Mouse (Mus musculus): ENCODE data around the gene Rpl39. TPM values are rescaled to one million over a fixed set of nuclear protein-coding genes. Genes with fewer than 3 reads are reported as not detected.
"Not testable (repeated sequence)": the region's sequence is repeated elsewhere in the genome, so short reads cannot be mapped to it uniquely, and the experiment has no call there.

Gene Rpl39
- polyA plus RNA-seq, 1 experiment, result 2,053 TPM

- TF ChIP-seq TCF3 (IDR thresholded peaks at IDR 0.05; ENCODE audit: insufficient read length, low read depth) (no peak), USF1 (IDR thresholded peaks at IDR 0.05; ENCODE audit: low read depth) (no peak), CEBPB (IDR thresholded peaks at IDR 0.05; ENCODE audit: insufficient read depth, poor library complexity, severe bottlenecking) (no peak), E2F4 (IDR thresholded peaks at IDR 0.05; ENCODE audit: insufficient read depth) (no peak), REST (IDR thresholded peaks at IDR 0.05; ENCODE audit: insufficient read depth, insufficient read length) (no peak), POLR2A (IDR thresholded peaks at IDR 0.05; ENCODE audit: insufficient read length, low read depth) (no peak), MYOD1 (IDR thresholded peaks at IDR 0.05; ENCODE audit: control insufficient read depth in 1 of 3, insufficient read length in 2 of 3, low read depth in 2 of 3) (no peak), SRF (IDR thresholded peaks at IDR 0.05; ENCODE audit: control insufficient read depth, insufficient read length, low read depth) (no peak), MAX (IDR thresholded peaks at IDR 0.05; ENCODE audit: low read depth) (no peak), POLR2AphosphoS2 (IDR thresholded peaks at IDR 0.05; ENCODE audit: insufficient read length, low read depth) (no peak), TCF12 (IDR thresholded peaks at IDR 0.05; ENCODE audit: insufficient read depth, poor library complexity, severe bottlenecking) (no peak), MYOG (IDR thresholded peaks at IDR 0.05; ENCODE audit: control insufficient read depth in 1 of 3, insufficient read depth in 1 of 3, insufficient read length in 2 of 3, low read depth in 2 of 3) (no peak)
- no peak overlapping the region for H3ac ChIP-seq (ENCODE audit: control insufficient read depth, insufficient read length)
- H3K36me3 ChIP-seq (ENCODE audit: control insufficient read depth, insufficient read depth), result no peaks in the 10 kb centered on the region
- no peaks in the 10 kb centered on the region for H3K79me2 ChIP-seq (ENCODE audit: control insufficient read depth, insufficient read depth)
- no peak overlapping the region for H3K4me3 ChIP-seq
- no peak overlapping the region for H3K4me2 ChIP-seq (ENCODE audit: low read depth)
- H3K27me3 ChIP-seq (ENCODE audit: control insufficient read depth, insufficient read depth, insufficient read length), result no peaks in the 10 kb centered on the region
These were observed 6.3 kb upstream of the Rpl39 start for GRCm38 (mm10) chrX:37091457-37091856.

GRCm38 (mm10) chrX:37088778-37089177, 3.6 kb upstream of the Rpl39 start:
- H3K79me2 ChIP-seq (ENCODE audit: control insufficient read depth, insufficient read depth), result peaks cover 11% of the 10 kb centered on the region
- H3K4me3 ChIP-seq, result no peak overlapping the region
- no peak for TF ChIP-seq E2F4 (IDR thresholded peaks at IDR 0.05; ENCODE audit: insufficient read depth)
- TF ChIP-seq SRF (IDR thresholded peaks at IDR 0.05; ENCODE audit: control insufficient read depth, insufficient read length, low read depth), result no peak
- no peak for TF ChIP-seq MYOG (IDR thresholded peaks at IDR 0.05; ENCODE audit: control insufficient read depth in 1 of 3, insufficient read depth in 1 of 3, insufficient read length in 2 of 3, low read depth in 2 of 3)
- TF ChIP-seq MYOD1 (IDR thresholded peaks at IDR 0.05; ENCODE audit: control insufficient read depth in 1 of 3, insufficient read length in 2 of 3, low read depth in 2 of 3), result no peak
- TF ChIP-seq POLR2A (IDR thresholded peaks at IDR 0.05; ENCODE audit: insufficient read length, low read depth), result no peak
- no peak for TF ChIP-seq USF1 (IDR thresholded peaks at IDR 0.05; ENCODE audit: low read depth)
- TF ChIP-seq REST (IDR thresholded peaks at IDR 0.05; ENCODE audit: insufficient read depth, insufficient read length), result no peak
- TF ChIP-seq CEBPB (IDR thresholded peaks at IDR 0.05; ENCODE audit: insufficient read depth, poor library complexity, severe bottlenecking), result no peak
- no peak for TF ChIP-seq TCF12 (IDR thresholded peaks at IDR 0.05; ENCODE audit: insufficient read depth, poor library complexity, severe bottlenecking)
- no peak for TF ChIP-seq TCF3 (IDR thresholded peaks at IDR 0.05; ENCODE audit: insufficient read length, low read depth)
- TF ChIP-seq MAX (IDR thresholded peaks at IDR 0.05; ENCODE audit: low read depth), result no peak
- H3K4me2 ChIP-seq (ENCODE audit: low read depth), result no peak overlapping the region
- H3K27me3 ChIP-seq (ENCODE audit: control insufficient read depth, insufficient read depth, insufficient read length), result no peaks in the 10 kb centered on the region
- H3ac ChIP-seq (ENCODE audit: control insufficient read depth, insufficient read length), result no peak overlapping the region
- no peaks in the 10 kb centered on the region for H3K36me3 ChIP-seq (ENCODE audit: control insufficient read depth, insufficient read depth)

GRCm38 (mm10) chrX:37085665-37086064, 463 bp upstream of the Rpl39 start:
- Histone ChIP-seq H3K4me3 (peak overlapping the region; percentile 94), H3K79me2 (ENCODE audit: control insufficient read depth, insufficient read depth) (peaks cover 22% of the 10 kb centered on the region), H3ac (ENCODE audit: control insufficient read depth, insufficient read length) (no peak overlapping the region), H3K36me3 (ENCODE audit: control insufficient read depth, insufficient read depth) (peaks cover 11% of the 10 kb centered on the region), H3K27me3 (ENCODE audit: control insufficient read depth, insufficient read depth, insufficient read length) (no peaks in the 10 kb centered on the region), H3K4me2 (ENCODE audit: low read depth) (peak overlapping the region; percentile 66)
- TF ChIP-seq SRF (IDR thresholded peaks at IDR 0.05; ENCODE audit: control insufficient read depth, insufficient read length, low read depth) (no peak), POLR2AphosphoS2 (IDR thresholded peaks at IDR 0.05; ENCODE audit: insufficient read length, low read depth) (no peak), REST (IDR thresholded peaks at IDR 0.05; ENCODE audit: insufficient read depth, insufficient read length) (no peak), MYOG (IDR thresholded peaks at IDR 0.05; ENCODE audit: control insufficient read depth in 1 of 3, insufficient read depth in 1 of 3, insufficient read length in 2 of 3, low read depth in 2 of 3) (no peak), MAX (IDR thresholded peaks at IDR 0.05; ENCODE audit: low read depth) (no peak), POLR2A (IDR thresholded peaks at IDR 0.05; ENCODE audit: insufficient read length, low read depth) (no peak), USF1 (IDR thresholded peaks at IDR 0.05; ENCODE audit: low read depth) (no peak), TCF3 (IDR thresholded peaks at IDR 0.05; ENCODE audit: insufficient read length, low read depth) (no peak), MYOD1 (IDR thresholded peaks at IDR 0.05; ENCODE audit: control insufficient read depth in 1 of 3, insufficient read length in 2 of 3, low read depth in 2 of 3) (no peak), TCF12 (IDR thresholded peaks at IDR 0.05; ENCODE audit: insufficient read depth, poor library complexity, severe bottlenecking) (no peak), E2F4 (IDR thresholded peaks at IDR 0.05; ENCODE audit: insufficient read depth) (no peak), CEBPB (IDR thresholded peaks at IDR 0.05; ENCODE audit: insufficient read depth, poor library complexity, severe bottlenecking) (no peak)

GRCm38 (mm10) chrX:37084318-37084926, 780 bp downstream of the Rpl39 start:
- TF ChIP-seq E2F4 (IDR thresholded peaks at IDR 0.05; ENCODE audit: insufficient read depth), result no peak
- TF ChIP-seq USF1 (IDR thresholded peaks at IDR 0.05; ENCODE audit: low read depth), result no peak
- Histone ChIP-seq H3K4me2 (ENCODE audit: low read depth) (peak overlapping the region; percentile 81), H3K79me2 (ENCODE audit: control insufficient read depth, insufficient read depth) (peaks cover 22% of the 10 kb centered on the region), H3K36me3 (ENCODE audit: control insufficient read depth, insufficient read depth) (peaks cover 11% of the 10 kb centered on the region), H3ac (ENCODE audit: control insufficient read depth, insufficient read length) (peak overlapping the region; percentile 55), H3K27me3 (ENCODE audit: control insufficient read depth, insufficient read depth, insufficient read length) (no peaks in the 10 kb centered on the region), H3K4me3 (peak overlapping the region; percentile 94)

- no peak overlapping the region for H3K4me3 ChIP-seq
- peaks cover 22% of the 10 kb centered on the region for H3K79me2 ChIP-seq (ENCODE audit: control insufficient read depth, insufficient read depth)
- no peak overlapping the region for H3ac ChIP-seq (ENCODE audit: control insufficient read depth, insufficient read length)
- TF ChIP-seq CEBPB (IDR thresholded peaks at IDR 0.05; ENCODE audit: insufficient read depth, poor library complexity, severe bottlenecking) (no peak), TCF12 (IDR thresholded peaks at IDR 0.05; ENCODE audit: insufficient read depth, poor library complexity, severe bottlenecking) (no peak), SRF (IDR thresholded peaks at IDR 0.05; ENCODE audit: control insufficient read depth, insufficient read length, low read depth) (no peak), POLR2AphosphoS2 (IDR thresholded peaks at IDR 0.05; ENCODE audit: insufficient read length, low read depth) (no peak), TCF3 (IDR thresholded peaks at IDR 0.05; ENCODE audit: insufficient read length, low read depth) (no peak), USF1 (IDR thresholded peaks at IDR 0.05; ENCODE audit: low read depth) (no peak), MYOD1 (IDR thresholded peaks at IDR 0.05; ENCODE audit: control insufficient read depth in 1 of 3, insufficient read length in 2 of 3, low read depth in 2 of 3) (no peak), REST (IDR thresholded peaks at IDR 0.05; ENCODE audit: insufficient read depth, insufficient read length) (no peak), E2F4 (IDR thresholded peaks at IDR 0.05; ENCODE audit: insufficient read depth) (no peak), POLR2A (IDR thresholded peaks at IDR 0.05; ENCODE audit: insufficient read length, low read depth) (no peak), MYOG (IDR thresholded peaks at IDR 0.05; ENCODE audit: control insufficient read depth in 1 of 3, insufficient read depth in 1 of 3, insufficient read length in 2 of 3, low read depth in 2 of 3) (no peak), MAX (IDR thresholded peaks at IDR 0.05; ENCODE audit: low read depth) (no peak)
- H3K36me3 ChIP-seq (ENCODE audit: control insufficient read depth, insufficient read depth), result peaks cover 11% of the 10 kb centered on the region
- H3K27me3 ChIP-seq (ENCODE audit: control insufficient read depth, insufficient read depth, insufficient read length), result no peaks in the 10 kb centered on the region
- H3K4me2 ChIP-seq (ENCODE audit: low read depth), result no peak overlapping the region
These were observed 4.0 kb downstream of the Rpl39 start for GRCm38 (mm10) chrX:37081194-37081593.

GRCm38 (mm10) chrX:37080345-37080744, 4.9 kb downstream of the Rpl39 start:
- not testable (repeated sequence) for H3K4me3 ChIP-seq; H3ac ChIP-seq (ENCODE audit: control insufficient read depth, insufficient read length); H3K4me2 ChIP-seq (ENCODE audit: low read depth); H3K27me3 ChIP-seq (ENCODE audit: control insufficient read depth, insufficient read depth, insufficient read length)
- Histone ChIP-seq H3K79me2 (ENCODE audit: control insufficient read depth, insufficient read depth) (peaks cover 22% of the 10 kb centered on the region), H3K36me3 (ENCODE audit: control insufficient read depth, insufficient read depth) (peaks cover 11% of the 10 kb centered on the region)

All from myocyte (in vitro differentiated cells).